Mouse (Mus musculus) ovary, postnatal 10 days (tissue): ENCODE data around the gene Calcrl.

Experiments
- DNase-seq: peaks from one replicate; pipeline ENCODE4 v3.0.0; 2022; ENCODE audit warnings: low spot score

The Calcrl gene

GRCm38 (mm10) chr2:84316185-84316805 is 108.9 kb downstream of the Calcrl start:
- DNase-seq: no peak

DNA sequence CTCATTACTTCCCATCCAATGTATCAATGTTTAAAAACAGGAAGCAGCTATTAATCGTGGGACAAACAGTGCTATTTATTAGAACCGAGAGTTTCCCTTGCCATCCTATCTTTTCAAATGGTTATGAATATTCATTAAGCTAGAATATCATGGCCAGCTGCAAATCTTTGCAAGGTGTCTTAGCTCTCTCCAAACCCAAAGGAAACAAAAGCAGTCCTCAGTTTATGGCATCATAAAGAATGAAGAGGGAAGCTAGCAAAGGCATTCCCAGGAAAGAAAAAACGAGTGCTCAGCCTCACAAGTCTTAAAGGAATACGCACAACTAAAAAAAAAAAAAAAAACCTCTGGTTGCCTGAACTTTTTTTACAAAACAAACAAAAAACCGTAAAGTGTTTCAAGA is 128.7 kb downstream of the Calcrl start:
- no peak for DNase-seq

- no peak for DNase-seq
These were observed 130.1 kb downstream of the Calcrl start for GRCm38 (mm10) chr2:84295068-84295467.

DNA sequence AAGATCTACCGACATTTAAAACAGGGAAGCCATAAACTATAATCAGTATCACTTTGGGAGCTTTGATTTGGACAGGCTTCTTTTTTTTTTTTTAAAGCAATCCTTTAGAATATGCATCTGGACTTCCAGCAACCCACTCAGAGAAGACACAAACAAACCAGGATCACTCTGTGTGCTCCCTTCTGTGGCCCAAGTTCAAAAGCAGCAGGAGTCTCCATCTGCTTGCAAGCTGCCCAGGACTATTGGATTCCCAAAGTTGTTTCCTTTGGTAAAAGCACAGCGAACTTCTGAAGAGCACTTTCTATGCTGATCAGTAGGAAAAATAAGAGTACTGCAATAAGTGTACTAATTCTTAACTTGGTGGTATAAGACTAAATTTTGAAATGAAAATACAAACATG is 130.6 kb downstream of the Calcrl start:
- DNase-seq: no peak

DNA sequence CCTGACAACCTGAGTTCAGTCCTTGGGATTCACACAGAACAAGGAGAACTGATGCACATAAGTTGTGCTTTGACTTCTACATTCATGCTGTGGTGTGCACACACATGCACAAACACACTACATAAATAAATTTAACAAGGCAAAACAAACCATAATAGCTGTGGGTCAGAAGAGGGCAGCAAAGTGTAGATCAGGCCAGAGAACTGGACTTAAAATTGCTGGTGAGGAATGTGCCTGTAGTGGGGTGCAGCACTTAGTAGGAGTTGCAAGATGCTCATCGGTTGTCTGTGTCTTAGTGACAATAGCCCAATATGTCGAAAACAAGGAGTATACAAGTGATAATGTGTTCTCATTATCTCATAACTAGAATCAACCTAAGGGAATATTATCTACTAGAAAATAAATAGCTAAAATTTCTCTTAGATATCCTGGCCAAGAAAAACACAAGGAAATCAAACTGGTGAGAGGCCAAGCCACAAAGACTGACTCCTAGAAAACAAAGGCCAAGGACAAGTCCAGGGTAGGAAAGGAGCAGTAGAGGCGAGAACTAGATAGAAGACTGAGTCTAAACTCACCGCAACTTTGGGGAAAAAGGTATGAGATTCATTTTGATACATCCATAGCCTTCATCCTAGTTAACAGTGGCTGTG is 132.7 kb downstream of the Calcrl start:
- DNase-seq: no peak

GRCm38 (mm10) chr2:84288940-84289557 is 136.2 kb downstream of the Calcrl start:
- no peak for DNase-seq
